Comparison of ENCODE assay signal across 8 mouse cellular contexts in the genomic region with DNA sequence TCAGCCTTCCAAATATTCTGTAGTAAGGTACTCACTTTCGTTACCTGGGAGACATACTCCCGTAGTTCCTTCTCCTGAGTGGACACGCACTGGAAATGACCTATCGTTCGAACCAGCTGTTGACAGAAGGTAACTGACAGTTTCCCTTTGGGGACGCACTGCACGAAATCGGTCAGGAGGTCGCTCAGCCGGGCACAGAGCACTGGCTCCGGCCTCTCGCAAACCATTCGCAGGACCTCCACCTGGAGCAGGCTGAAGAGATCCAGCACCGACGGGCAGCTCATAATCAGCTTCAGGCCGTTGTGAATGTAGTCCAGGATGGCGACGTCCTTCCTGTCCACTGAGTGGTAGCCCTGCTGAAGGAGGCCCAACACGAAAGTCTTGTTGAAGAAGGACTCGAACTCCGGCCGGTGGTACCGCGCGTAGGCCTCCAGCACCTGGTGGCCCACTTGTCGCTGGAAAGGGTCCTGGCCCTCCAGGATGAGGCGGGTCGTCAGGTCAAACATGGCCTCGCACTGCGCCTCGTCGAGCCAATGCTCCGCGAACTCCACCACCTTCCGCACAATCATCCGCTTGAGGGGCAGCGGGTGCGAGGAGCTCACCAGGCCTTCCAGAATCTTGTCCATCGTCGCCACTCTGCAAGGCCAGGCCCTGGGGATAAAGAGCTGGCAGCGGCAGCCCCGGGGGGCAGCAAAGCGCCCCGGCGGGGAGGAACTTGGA. TPM values are rescaled to one million over a fixed set of nuclear protein-coding genes. Genes with fewer than 3 reads are reported as not detected.
DNase-seq lines count a peak whose midpoint lies in the region; ATAC-seq lines count a peak whose summit lies in the region.

No protein-coding gene starts in this region.

- H3K36me3 ChIP-seq in liver, embryonic 11.5 days (ENCODE audit: control insufficient read depth, insufficient read depth, low read length), result peaks cover 2% of the 10 kb centered on the region; the same call in 1 of the 2 replicates

- 1% methylated on average over 45 of the region's 45 CpGs for WGBS in liver, embryonic 11.5 days

- H3K4me1 ChIP-seq in liver, embryonic 11.5 days (replicated peaks; ENCODE audit: control insufficient read depth, insufficient read depth, low read length), result peaks cover 15% of the 10 kb centered on the region

- peak overlapping the region; percentile 89 for H3K4me2 ChIP-seq in liver, embryonic 11.5 days

- peak overlapping the region; percentile 92 for H3K9ac ChIP-seq in liver, embryonic 11.5 days (ENCODE audit: low read depth, low read length)

- H3K27me3 ChIP-seq in liver, embryonic 11.5 days (replicated peaks; ENCODE audit: control insufficient read depth, insufficient read depth, low read length), result no peaks in the 10 kb centered on the region

- ATAC-seq in liver, embryonic 11.5 days (replicated peaks; ENCODE audit: low FRiP score), result peak; percentile 1; the same call in 1 of the 2 replicates

- DNase-seq in adrenal gland, postnatal 25 days, result peak; percentile 15
- no peak for DNase-seq in adrenal gland, adult 2 months
- DNase-seq in urinary bladder, postnatal 10 days (ENCODE audit: low spot score), result peak; percentile 14
- DNase-seq in urinary bladder, adult 2 months (ENCODE audit: low spot score), result no peak
- DNase-seq in heart, postnatal 25 days (ENCODE audit: low spot score), result peak; percentile 16
- DNase-seq in liver, embryonic 11.5 days (ENCODE audit: low spot score), result peak; percentile 56
- DNase-seq in neural tube, embryonic 10.5 days (ENCODE audit: extremely low spot score, low spot score), result peak; percentile 34
- DNase-seq in thymus, postnatal 4 days, result no peak

- H3K27ac ChIP-seq in liver, embryonic 11.5 days (ENCODE audit: low read depth, low read length), result peak overlapping the region; percentile 80

- H3K9me3 ChIP-seq in liver, embryonic 11.5 days (ENCODE audit: control insufficient read depth, low read length), result no peaks in the 10 kb centered on the region

- H3K4me3 ChIP-seq in liver, embryonic 11.5 days (ENCODE audit: low read depth, low read length), result peak overlapping the region; percentile 98

- intact Hi-C loops in heart, postnatal 25 days (cut with DNase I), result loop anchor here (5.0 to 10.0 kb wide), 2 partner anchors 522 to 1299 kb away; partner anchors contain the start of genes Abce1, Anapc10 and Gypa

RNA-seq across cellular contexts. Expression of gene Usp38, which starts 0.8 kb away (rescaled TPM):
- total RNA-seq in adrenal gland, postnatal 25 days (2021), result 22.5 and 24.7 TPM in 2 replicates
- total RNA-seq in adrenal gland, adult 2 months (2021), result 10 to 100 TPM; 20.1 to 25.6 TPM
- 11.2 and 13.0 TPM in 2 replicates for polyA plus RNA-seq in adrenal gland, adult 2 months (2012; rRNA removed)
- 9.9 and 10.2 TPM in 2 replicates for polyA plus RNA-seq in urinary bladder, adult 2 months (2012; rRNA removed)
- 10 to 100 TPM; 17.2 to 18.3 TPM for total RNA-seq in heart, postnatal 25 days (2021)
- 22.3 and 28.1 TPM in 2 replicates for polyA plus RNA-seq in liver, embryonic 11.5 days (2014; fragmentation: Nextera tagmentation; extraction: Ambion mirVana)

Comparison
In these comparisons a context has a peak if more than half of its experiments do, and no peak if none do; other contexts are left out.
1. DNase-seq: peak in adrenal gland, postnatal 25 days (single experiment), urinary bladder, postnatal 10 days (single experiment), heart, postnatal 25 days (single experiment), liver, embryonic 11.5 days (single experiment) and neural tube, embryonic 10.5 days (single experiment); none in adrenal gland, adult 2 months (single experiment), urinary bladder, adult 2 months (single experiment) and thymus, postnatal 4 days (single experiment).